Mouse (Mus musculus) kidney, postnatal 4 days (tissue): Measurements from ENCODE around the gene Kcnip3.
A peak's percentile ranks its signal among the peaks of the same experiment; 100 is the strongest.

Experiments
- DNase-seq, 2 experiments: peaks; one replicate each; pipeline ENCODE4 v3.0.0; 2021; ENCODE audit warnings: mixed read lengths in 2 of 2

The Kcnip3 gene

GRCm38 (mm10) chr2:127517081-127517480 is 4.8 kb downstream of the Kcnip3 start:
- no peak for DNase-seq

GRCm38 (mm10) chr2:127514380-127515124 is 7.3 kb downstream of the Kcnip3 start:
- DNase-seq, result no peak

GRCm38 (mm10) chr2:127513244-127513643 is 8.7 kb downstream of the Kcnip3 start:
- no peak for DNase-seq

- no peak for DNase-seq
Observed at GRCm38 (mm10) chr2:127511426-127511825, 10.5 kb downstream of the Kcnip3 start.

- peak; percentile 62 to 68 for DNase-seq
Observed at GRCm38 (mm10) chr2:127507967-127508660, 13.8 kb downstream of the Kcnip3 start.

- DNase-seq, result peak; percentile 91 to 92
Observed at GRCm38 (mm10) chr2:127507077-127507774, 14.7 kb downstream of the Kcnip3 start.

- DNase-seq, result no peak
Observed at GRCm38 (mm10) chr2:127506131-127506632, 15.7 kb downstream of the Kcnip3 start.

GRCm38 (mm10) chr2:127505196-127505595 is 16.7 kb downstream of the Kcnip3 start:
- no peak for DNase-seq

- DNase-seq, result no peak
Observed at GRCm38 (mm10) chr2:127503751-127504549, 17.9 kb downstream of the Kcnip3 start.

- DNase-seq, result peak; percentile 75 to 82
Observed at GRCm38 (mm10) chr2:127501061-127501460, 20.8 kb downstream of the Kcnip3 start.

- DNase-seq, result no peak
Observed at GRCm38 (mm10) chr2:127498750-127499149, 23.1 kb downstream of the Kcnip3 start.

- no peak for DNase-seq
Observed at GRCm38 (mm10) chr2:127496321-127496720, 25.6 kb downstream of the Kcnip3 start.

- DNase-seq, result peak; percentile 85 to 90
Observed at GRCm38 (mm10) chr2:127484476-127485170, 37.3 kb downstream of the Kcnip3 start.

- DNase-seq, result peak; percentile 47 to 64
Observed at GRCm38 (mm10) chr2:127483001-127483400, 38.9 kb downstream of the Kcnip3 start.

GRCm38 (mm10) chr2:127482533-127482911 is 39.4 kb downstream of the Kcnip3 start:
- DNase-seq, result peak; percentile 85 to 90

- peak; percentile 41 to 58 for DNase-seq
Observed at GRCm38 (mm10) chr2:127481841-127482532, 39.9 kb downstream of the Kcnip3 start.

- DNase-seq, result no peak
Observed at GRCm38 (mm10) chr2:127479763-127480162, 42.1 kb downstream of the Kcnip3 start.

GRCm38 (mm10) chr2:127479210-127479609 is 42.7 kb downstream of the Kcnip3 start:
- no peak for DNase-seq

- DNase-seq, result no peak
Observed at GRCm38 (mm10) chr2:127472279-127472678, 49.6 kb downstream of the Kcnip3 start.

GRCm38 (mm10) chr2:127471281-127471680 is 50.6 kb downstream of the Kcnip3 start:
- DNase-seq, result no peak

- DNase-seq, result peak; percentile 34 to 54
Observed at GRCm38 (mm10) chr2:127470661-127471060, 51.2 kb downstream of the Kcnip3 start.
